Mouse (Mus musculus) retina, adult 2 months (tissue): ENCODE data around the gene Ino80b.

Experiments
- DNase-seq: peaks from one replicate; pipeline ENCODE4 v3.0.0-alpha.2; 2012; ENCODE audit warnings: low read depth, low spot score

Gene Ino80b

DNA sequence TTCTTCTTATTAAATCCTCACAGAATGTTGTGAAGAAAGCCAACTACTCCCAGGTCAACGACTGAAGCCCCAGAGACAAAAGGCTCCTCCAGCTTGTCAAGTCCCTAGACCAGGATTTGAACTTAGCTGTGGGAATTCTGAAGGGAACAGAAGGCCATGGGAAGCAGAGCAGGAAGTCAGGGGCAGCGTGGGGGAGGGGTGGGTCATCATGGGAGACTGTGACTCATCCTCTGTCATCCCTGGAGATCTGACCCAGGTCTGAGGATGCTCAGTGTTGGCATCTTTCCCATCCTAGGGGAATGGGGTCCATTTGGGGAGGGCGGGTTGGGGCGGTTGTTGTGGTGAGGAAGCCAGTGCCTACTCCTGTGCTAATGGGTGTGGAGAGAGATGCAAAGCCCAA lies 16.4 kb upstream of the Ino80b start:
- DNase-seq: no peak

DNA sequence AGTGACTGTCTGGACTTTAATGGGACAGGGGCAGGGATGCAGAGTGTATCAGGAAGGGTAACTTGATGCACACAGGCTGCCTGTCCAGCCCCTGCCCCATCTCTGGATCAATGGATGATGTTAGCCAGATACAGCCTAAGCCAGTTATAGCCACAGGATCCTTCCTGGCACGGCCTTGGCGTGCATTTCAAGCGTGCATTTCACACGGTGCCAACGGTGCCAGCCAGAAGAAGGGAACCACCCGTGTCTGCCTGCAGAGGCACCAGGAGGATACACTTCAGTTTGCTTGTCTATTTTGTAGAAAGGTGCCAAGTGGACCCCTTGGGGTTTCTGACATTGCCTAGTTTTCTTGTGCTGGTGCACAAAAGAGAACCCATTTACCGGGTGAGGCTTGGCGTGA lies 14.8 kb upstream of the Ino80b start:
- DNase-seq: no peak

DNA sequence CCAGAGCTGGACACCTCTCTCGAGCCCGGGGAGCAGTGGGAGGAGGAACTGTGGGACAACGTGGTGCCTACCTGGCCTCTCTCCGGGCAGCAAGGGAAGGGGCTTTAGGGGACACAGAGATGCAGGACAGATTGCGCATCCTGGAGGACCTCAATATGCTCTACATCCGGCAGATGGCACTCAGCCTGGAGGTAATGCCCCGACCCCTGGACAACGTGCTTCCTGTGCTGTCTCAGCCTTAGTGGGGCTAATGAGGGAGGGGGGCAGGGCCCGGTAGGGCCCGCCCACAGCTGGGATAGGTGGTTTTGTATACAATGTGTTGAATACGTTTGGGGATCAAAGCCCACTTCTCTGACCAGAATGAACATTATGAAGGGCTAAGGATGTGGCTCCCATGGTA lies 12.8 kb upstream of the Ino80b start:
- no peak for DNase-seq

DNA sequence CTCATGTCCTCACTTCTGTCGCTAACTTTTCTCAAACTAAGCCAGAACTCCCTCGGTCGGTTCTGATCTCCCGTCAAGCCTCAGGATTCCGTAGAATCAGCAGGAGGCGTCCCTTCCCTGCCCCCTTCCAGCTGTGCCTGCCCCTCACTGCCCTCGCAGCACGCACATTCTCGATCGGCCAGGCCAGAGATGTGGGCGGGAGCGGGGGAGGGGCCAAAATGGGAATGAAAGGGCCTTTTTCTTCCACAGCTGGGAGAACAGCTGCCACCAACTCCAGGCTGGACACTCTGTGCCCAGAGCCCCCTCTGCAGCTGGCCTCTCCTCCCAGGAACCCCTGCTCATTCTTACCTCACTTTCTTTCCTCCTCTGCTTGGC lies 12.3 kb upstream of the Ino80b start:
- DNase-seq: no peak

DNA sequence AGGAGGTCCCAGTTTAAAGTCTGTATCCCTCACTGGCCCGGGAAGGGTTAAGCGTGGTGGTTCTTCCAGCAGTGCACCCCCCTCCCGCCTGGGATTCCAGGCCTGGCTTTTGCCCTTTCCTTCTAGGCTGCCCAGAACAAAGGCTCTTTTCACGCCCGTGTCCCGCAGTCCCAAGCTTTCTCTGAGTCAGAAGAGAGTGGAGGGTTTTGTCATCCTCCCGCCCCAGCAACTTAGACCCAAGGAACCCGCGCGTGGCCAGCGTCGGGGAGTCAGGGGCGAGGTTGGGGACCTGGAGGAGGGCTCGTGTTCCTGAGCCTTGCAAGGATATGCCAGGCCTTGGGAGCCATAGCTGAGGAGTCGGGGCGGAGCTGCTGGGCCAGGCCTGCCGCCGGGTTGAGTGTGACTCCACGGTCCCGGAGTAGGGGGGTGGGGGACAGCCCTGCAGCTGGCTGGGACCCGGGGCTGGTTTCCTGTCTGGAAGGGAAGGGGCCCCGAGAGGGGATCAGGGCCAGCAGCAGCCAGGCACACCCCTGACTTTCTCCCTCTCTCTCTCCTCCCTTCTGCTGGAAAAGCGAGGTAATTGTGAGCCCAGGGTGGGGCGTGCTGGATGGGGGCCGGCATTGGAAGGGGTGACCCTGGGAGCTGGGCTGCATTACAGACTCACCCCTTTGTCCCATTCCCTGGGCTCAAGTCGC lies 11.8 kb upstream of the Ino80b start:
- DNase-seq: no peak

DNA sequence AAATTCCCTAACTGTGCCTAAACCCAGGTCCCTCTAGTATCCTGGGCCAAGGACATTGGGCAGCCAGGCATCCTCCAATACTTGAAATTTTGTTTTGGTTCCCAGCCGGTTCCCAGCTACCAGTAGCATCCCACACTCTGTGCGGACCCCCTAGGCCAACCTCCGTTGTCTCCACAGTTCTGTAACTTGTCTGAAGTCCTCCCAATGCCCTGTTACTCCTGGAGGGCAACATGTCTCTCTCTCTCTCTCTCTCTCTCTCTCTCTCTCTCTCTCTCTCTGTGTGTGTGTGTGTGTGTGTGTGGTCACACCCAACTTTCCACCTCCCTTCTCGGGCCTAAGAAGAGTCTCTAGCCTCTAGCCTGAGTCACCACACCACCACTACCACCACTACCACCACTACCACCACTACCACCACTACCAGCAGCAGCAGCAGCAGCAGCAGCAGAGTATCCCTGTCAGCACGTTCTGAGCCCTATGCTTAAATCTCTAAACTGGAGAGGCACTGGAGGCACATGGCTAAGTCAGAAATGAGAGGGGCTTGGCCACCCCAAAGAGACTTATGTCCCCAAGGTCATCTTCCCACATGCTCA lies 11.2 kb upstream of the Ino80b start:
- DNase-seq: no peak

DNA sequence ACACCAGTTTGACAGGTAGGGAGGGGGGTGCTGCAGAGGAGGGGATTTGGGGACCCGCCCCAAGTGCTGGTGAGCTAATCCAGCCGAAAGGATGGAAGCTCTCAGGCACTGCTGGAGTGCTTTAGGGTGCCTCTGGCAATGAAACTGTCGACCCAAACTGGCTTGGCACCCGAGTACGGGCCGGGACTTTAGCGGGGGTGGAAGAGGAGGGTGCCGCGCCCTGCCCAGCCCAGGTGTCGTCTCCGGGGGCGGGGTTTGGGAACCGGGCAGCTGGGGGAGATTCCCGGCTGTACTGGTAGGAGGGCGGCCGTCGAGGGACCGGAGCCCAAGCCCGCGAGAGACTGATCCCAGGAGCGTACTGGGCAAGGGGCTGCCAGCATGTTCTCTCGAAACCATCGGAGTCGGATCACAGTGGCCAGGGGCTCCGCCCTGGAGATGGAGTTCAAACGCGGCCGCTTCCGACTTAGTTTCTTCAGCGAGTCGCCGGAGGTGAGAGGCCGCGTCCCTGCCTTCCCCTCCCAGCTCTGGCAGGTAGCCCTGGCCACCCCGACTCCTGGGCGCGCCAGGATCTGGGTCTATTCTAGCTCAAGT lies 10.4 kb upstream of the Ino80b start:
- no peak for DNase-seq

DNA sequence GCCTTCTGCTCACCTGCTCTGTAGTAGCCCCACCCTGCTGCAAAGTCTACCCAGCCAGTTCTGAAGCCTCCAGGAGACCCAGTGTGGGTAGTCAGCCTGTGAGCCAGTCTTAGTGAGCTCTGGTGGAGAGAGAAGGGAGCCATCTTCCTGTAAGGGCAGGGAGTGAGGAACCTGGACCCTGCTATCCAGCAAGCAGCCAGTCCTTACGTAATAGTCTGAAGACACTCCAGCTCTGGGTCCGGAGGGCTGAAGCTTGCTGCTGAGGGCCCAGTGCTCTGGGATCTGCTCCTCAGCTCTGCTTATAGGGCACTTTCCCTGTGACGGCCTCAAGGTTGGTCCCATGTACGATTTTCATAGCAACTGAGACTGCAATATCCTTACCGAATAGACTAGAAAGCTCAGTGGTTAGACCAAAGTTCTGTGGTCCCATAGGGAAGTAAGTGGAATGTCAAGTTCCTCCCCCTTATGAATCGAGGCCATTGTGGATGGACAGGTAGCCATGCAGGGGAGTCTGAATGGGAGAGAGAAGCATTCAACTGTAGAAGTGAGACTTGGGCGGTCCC lies 9.8 kb upstream of the Ino80b start, which contains the start of gene Rtkn:
Rtkn (plus strand) TSS at position 513 of the 563 bp plus-strand sequence.
- DNase-seq: no peak

DNA sequence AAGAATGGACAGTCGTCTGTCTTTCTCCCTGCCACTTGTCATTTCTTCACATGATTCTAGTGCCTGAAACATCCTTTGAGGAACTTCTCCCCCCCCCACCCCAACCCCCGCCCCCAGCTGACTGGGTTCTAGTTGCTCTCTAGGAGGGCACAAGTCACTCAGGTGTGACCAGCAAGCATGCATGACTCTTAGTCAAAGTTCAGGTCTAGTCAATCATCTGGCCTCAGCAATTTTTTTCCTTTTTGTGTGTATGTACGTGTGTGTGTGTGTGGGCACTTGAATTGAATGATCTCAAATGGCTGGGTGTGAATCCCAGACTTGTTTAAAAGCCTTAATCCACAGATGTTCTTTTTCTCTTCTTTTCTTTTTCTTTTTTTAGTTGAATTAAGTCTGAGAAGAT lies 9.0 kb upstream of the Ino80b start:
- no peak for DNase-seq

DNA sequence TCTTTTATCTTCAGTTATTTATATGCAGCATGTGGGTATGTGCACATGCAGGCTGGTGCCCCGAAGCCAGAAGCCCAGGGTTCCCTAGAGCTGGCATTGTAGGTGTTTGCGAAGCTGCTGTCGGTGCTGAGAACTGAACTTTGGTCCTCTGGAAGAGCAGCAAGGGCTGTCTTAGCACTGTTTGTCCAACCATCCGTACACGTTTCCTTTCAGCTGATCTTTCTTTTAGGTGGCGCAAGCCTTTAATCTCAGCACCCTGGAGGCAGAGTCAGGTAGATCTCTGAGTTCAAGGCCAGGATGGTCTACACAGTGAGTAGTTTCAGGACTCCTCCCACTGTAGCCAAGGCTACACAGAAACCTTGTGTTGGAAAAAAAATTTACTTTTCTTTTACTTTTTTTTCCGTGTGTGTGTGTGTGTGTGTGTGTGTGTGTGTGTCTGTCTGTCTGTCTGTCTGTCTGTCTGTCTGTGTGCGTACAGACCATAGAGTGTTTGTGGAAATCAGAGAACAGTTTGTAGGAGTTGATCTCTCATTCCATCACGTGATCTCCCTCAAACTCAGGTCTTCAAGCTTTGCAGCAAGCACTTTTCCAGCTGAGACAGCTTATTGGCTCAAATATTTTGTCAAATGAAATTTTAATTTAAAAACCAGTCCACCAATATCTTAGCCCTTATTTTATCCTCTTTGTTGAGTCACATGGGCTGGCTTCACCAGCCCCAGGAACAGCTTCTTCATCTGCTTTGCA lies 7.1 kb upstream of the Ino80b start:
- DNase-seq: no peak

DNA sequence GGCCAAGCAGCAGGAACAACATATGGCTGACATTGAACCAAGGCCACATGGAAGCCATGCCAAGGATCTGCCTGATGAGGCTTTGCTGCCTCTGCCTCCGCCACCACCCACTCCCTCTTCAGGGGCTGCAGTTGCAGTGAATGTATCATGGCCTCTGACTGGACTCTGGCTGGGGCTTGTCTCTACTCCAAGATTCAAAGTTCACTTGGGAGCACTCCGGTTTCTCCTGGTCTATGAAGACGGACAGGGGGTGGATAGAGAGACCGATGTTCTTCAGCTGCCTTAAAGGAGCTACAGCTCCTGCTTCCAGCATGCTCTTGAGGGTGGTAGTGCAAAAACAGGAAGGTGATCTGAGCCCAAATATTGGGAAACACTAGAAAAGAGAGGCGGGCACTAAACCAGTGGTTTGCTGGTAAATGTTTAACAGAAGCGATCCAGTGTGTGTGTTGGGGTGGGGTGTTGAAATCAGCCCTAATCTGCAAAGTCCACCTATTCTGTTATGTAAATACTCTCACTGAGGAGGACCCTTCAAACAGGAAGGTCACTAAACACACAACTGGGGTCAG lies 6.3 kb upstream of the Ino80b start:
- no peak for DNase-seq

DNA sequence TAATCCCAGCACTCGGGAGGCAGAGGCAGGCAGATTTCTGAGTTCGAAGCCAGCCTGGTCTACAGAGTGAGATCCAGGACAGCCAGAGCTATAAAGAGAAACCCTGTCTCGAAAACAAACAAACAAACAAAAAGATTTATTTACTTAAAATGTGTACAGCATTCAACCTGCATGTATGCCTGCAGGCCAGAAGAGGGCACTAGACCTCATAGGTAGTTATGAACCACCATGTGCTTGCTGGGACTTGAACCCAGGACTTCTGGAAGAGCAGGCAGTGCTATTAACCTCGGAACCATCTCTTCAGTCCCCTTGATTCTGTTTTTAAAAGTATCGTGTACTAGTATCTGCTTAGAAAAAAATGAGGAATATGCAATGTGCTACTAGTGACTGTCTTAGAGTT lies 2.2 kb upstream of the Ino80b start:
- DNase-seq: no peak

DNA sequence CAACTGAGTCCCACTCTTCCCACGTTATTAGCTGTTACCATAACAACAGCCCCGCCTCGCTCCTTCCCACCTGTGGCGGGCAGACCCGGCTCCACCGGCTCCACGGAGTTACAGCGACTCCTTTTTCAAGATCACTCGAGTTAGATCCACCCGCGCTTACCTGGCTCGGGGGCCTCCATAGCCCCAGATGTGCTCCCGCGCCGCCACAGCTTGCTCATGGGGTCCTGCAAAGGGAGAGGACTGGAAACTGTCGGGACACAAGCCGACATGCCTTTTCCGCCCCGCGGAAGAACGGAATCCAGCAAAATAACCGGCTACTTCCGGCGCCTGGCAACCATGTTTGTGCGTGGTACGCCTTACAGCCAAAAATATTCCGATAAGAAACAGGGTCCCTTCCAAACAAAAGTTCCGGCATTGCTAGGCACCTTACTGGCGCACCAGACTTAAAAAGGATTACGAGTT lies 349 bp downstream of the Ino80b start:
- DNase-seq: peak; percentile 91

DNA sequence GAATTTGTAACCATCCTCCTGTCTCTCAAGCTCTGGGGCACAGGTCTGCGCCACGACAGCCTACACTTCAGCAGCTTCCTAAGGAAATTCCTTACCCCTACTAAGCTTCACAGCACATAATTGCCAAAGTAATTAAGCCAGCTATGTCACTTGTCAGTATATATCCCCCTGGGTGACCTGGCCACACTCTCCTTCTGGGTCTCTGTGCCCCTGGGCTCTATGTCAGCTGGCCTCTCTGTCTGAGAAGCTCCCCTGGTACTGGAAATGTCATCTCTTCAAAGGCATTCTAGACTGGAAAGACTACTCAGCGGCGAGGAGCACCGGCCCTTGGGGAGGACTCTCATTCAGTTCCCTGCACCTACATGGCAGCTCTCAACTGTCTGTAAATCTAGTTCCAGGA lies 2.3 kb downstream of the Ino80b start:
- no peak for DNase-seq

DNA sequence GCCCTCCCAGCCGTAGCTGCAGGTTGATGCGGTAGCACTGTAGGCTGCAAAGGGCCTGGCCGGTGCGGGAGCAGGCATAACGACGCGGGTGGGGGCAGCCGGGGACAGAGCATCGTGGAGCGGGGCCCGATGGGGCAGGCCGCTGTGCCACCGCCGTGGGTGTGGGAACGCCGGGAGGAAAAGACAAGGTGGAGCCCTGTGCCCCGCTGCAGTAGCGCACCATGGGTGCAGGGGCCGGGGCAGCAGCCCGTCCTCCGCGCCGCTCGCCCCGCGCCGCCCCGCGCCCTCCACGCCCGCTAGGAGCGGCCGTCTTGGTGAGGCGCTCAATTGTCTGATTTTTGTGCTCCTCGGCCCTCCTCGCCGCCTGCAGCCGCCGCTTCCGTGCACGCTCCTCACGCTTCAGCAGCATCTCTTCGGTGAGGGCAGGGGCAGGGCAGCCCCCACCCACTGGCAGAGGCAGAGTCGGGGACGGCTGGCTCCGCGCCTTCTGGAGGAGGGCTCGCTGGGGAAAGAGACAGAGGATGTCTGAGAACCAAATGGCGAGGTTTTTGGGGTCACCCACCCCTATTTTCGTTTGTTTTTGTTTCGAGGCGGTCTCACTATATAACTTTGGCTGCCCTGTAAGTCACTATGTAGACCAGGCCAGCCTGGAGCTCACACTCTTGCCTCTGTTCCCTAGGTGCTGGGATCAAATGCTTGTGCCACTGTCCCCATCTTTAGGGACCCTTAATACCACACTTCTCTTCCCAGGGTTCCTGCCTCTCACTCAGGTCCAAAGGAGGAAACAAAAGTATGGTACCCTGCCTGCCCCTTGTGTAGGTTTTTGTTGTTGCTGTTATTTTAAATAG lies 3.1 kb downstream of the Ino80b start:
- DNase-seq: no peak

DNA sequence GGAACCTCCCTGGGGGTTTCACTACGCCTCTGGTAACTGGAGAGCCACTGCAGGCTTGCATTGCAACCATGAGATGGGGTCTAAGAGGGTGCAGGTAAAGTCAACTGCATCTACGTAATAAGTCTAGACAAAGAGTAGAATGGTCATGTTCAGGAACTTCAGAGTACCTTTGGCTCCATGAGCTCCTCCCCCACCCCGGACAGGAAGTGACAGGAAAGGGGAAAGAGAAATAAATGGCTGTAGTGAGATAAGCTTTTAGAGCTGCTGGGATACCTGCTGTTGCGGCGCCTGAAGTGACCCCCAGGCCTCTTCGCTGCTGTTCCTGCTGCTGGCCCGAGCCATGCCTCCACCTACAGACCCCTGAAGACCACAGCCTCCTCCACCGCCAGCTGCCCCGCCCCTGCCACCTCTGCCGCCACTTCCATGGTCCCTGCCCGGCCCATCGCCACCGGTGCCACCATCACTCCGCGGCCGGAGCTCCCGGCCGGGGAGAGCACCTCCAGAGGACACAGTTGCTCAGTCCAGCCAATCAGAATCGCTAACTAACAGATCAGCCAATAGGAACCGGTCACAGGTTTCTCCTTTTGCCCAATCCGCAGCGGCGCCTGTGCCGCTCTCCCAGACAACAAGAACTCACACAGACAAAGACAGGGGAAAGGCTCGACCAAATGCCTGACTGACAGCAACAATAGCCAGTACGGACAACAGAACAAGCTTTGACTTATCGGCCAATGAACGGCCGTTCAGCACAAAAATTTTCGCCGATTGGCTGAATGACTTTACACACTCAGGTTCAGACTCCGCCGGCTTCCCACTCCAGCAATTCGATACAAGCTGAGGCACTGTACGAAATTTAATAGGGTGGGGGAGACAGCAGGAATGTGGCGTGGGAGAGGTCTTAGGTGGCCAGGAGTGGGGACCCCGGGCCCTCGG lies 4.0 kb downstream of the Ino80b start, which contains the start of gene Wbp1:
Wbp1 (minus strand) TSS at position 630 of the 933 bp plus-strand sequence.
- peak; percentile 97 for DNase-seq

DNA sequence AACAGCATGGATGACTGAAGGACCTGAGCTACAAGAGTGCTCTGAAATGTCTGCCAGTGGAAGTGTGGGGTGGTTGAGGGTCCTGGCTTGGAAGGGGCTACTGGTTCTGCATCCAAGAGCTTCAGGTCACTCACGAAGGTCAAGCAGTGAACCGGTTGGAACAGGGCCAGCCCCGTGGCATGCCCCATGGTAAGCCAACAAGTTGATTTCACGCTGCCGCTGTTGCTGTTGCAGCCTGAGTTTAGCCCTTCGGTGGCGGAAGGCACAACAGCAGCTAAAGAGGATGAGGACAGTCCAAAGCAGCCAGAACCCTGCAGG lies 5.5 kb downstream of the Ino80b start:
- DNase-seq: no peak

DNA sequence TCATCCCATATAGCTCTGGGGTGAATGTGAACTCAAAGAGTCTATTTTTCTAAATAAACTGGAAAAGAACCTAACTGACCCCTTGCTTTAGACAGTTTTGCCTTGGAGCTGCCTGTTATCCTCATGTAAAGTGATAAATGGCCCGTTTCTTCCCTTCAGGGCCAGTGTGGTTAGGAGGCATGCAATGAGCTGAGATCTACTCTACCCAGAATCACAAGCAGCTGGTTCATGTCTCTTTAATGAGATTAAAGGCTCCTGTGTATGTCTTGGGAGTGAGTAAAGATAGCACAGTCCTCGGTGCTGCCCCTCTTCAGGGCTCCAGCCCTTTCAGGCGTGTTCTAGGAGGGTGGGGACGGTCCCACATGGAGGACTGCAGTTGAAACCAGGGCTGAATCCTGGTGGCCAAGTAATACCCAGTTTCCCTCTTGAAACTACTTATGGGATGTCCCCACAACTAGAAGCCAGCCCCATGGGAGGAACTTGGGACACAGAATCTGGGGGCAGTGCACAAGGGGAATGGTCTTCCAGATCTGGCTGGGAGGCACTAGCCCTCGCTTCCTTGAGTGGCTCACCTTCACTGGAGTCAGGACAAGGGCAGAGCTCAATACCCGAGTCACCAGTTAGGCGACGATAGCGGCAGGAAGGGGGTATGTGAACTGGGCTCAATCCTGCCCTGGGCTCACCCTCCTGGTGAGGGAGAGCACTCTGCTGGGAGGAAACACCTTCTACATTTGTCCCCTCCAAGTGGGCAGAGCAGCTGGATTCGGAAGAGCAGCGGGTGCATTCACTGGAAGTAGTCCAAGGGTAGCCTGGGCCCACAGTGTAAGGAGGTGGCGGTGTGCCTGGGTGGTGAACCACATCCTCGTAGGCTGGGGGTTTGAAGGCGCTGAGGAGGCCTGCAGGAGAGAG lies 6.2 kb downstream of the Ino80b start:
- DNase-seq: no peak

DNA sequence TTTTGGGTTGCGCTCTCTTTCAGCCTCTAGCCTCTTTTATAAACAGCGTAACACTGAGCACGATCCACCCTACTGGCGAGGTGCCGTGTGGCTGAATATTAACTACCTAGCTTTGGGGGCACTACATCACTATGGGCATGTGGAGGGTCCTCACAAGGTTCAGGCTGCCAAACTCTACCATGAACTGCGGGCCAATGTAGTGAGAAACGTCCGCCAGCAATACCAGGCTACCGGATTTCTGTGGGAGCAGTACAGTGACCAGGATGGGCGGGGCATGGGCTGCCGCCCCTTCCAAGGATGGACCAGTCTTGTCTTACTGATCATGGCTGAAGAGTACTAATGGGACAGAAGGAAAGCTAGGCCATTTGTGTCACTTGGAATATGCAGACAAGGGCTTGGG lies 6.9 kb downstream of the Ino80b start:
- no peak for DNase-seq
